Mouse (Mus musculus) midbrain, embryonic 13.5 days (tissue): ENCODE measurements around the gene Pcdh19. TPM values are rescaled to one million over a fixed set of nuclear protein-coding genes. Genes with fewer than 3 reads are reported as not detected.
A peak's percentile ranks its signal among the peaks of the same experiment; 100 is the strongest.

Source experiments
- ATAC-seq: fragments of 200-750 bp; cut with Nextera tagmentation; 2 replicates; pipeline ENCODE4 v1.8.0; 2017; ENCODE audit warnings: mild to moderate bottlenecking, moderate TSS enrichment, moderate library complexity
- H3K27ac ChIP-seq: fragments of 300-500 bp; sonication (generic); 2 replicates; pipeline ENCODE4 v1.5.1; 2015; ENCODE audit warnings: inconsistent platforms, mild to moderate bottlenecking, moderate library complexity
- H3K27me3 ChIP-seq: fragments of 300-500 bp; sonication (generic); 2 replicates; pipeline ENCODE4 v1.6.1; 2015; ENCODE audit warnings: mild to moderate bottlenecking, inconsistent platforms
- H3K36me3 ChIP-seq: fragments of 300-500 bp; sonication (generic); 2 replicates; pipeline ENCODE4 v1.6.1; 2015; ENCODE audit warnings: mild to moderate bottlenecking, inconsistent platforms
- H3K4me1 ChIP-seq: fragments of 300-500 bp; sonication (generic); replicated peaks from 2 replicates; pipeline ENCODE4 v1.6.1; 2015; ENCODE audit warnings: inconsistent platforms
- H3K4me2 ChIP-seq: fragments of 300-500 bp; sonication (generic); replicated peaks from 2 replicates; pipeline ENCODE4 v1.6.1; 2015; ENCODE audit warnings: moderate library complexity, mild to moderate bottlenecking, inconsistent platforms
- H3K4me3 ChIP-seq: fragments of 300-500 bp; sonication (generic); replicated peaks from 2 replicates; pipeline ENCODE4 v1.5.1; 2015; ENCODE audit warnings: mild to moderate bottlenecking, inconsistent platforms
- H3K9ac ChIP-seq: fragments of 300-500 bp; sonication (generic); replicated peaks from 2 replicates; pipeline ENCODE4 v1.6.1; 2015; ENCODE audit warnings: mild to moderate bottlenecking, inconsistent platforms
- H3K9me3 ChIP-seq: fragments of 300-500 bp; sonication (generic); 2 replicates; pipeline ENCODE4 v1.6.1; 2016; ENCODE audit warnings: mild to moderate bottlenecking, inconsistent platforms
- WGBS: fragments of 180-500 bp; shearing (Covaris S2); methylation state at CpG from one replicate; pipeline ENCODE4 v1.1.7; 2015; 5-methylcytosine and 5-hydroxymethylcytosine counted together
- polyA plus RNA-seq: library from polyadenylated mRNA; unstranded; fragments of >200 nt; fragmentation: Nextera tagmentation; extraction: Ambion mirVana; gene quantifications from 2 replicates; pipeline ENCODE4 v1.2.1, GENCODE M21; 2015

Gene Pcdh19
- polyA plus RNA-seq, 1 experiment from 2014 or later = 14.4 TPM

DNA sequence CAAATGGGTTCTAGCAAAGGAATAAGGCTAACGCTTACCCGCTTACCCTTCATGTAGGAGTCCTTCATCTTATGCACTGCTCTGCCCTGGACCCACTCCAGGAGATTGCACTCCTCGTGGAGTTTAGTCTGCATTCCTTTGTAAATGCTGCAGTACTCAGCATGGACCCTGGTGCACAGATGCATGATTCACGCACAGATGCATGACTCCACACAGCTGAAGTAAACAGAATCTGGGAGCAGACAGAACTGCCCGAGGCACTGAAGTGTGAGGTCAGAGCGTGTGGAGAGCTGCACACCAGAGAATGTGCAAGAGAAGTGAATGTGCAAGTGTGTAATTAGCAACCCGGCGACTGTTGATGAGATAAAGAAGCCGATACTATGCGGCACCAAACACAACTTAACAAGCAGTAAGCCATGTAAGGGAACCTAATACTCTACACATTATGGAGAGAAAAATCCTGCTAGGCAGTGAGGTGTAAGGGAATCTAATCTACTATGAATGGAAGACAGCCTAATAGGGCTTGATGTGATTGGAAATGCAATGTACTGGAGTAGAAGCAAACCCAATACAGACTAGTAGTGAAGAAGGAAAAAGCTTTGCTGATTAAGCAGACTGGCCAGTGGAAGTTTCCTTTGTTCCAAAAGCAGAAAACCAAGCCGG is 32.8 kb downstream of the Pcdh19 start:
- 52% methylated on average over 11 of the region's 11 CpGs for WGBS
- peaks cover 6% of the 10 kb centered on the region; the same call in 1 of the 2 replicates for H3K4me1 ChIP-seq
- peak; percentile 58 for ATAC-seq
- no peak overlapping the region for H3K4me3 ChIP-seq
- no peaks in the 10 kb centered on the region for H3K9me3 ChIP-seq
- no peak overlapping the region for H3K27ac ChIP-seq
- no peak overlapping the region for H3K4me2 ChIP-seq
- H3K27me3 ChIP-seq = peaks cover 11% of the 10 kb centered on the region; the same call in 1 of the 2 replicates
- H3K36me3 ChIP-seq = no peaks in the 10 kb centered on the region
- H3K9ac ChIP-seq = no peak overlapping the region

DNA sequence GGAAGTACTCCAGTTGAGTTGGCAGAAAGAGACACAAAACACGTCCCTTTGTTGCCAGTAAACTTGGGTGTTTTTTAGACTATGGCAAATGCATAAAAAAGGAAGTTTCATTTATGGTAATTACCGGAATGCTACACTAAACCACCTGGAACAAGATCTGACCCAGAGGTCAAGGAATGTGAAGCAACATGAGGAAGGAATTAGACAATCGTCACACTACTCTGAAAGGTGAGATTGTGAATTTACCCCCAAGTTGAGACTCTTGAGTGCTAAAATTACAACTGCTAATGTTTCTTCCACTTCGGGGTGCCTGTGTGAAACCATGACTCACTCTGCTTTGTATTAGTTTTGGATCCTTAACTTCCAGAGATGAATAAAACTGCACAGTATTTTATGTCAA is 33.6 kb downstream of the Pcdh19 start:
- Histone ChIP-seq H3K27ac (no peak overlapping the region), H3K36me3 (no peaks in the 10 kb centered on the region), H3K27me3 (peaks cover 14% of the 10 kb centered on the region; the same call in 1 of the 2 replicates), H3K4me3 (no peak overlapping the region), H3K4me1 (peaks cover 6% of the 10 kb centered on the region; the same call in 1 of the 2 replicates), H3K9me3 (no peaks in the 10 kb centered on the region), H3K4me2 (no peak overlapping the region), H3K9ac (no peak overlapping the region)
- WGBS = 69% methylated on average over 4 of the region's 4 CpGs
- no peak for ATAC-seq

DNA sequence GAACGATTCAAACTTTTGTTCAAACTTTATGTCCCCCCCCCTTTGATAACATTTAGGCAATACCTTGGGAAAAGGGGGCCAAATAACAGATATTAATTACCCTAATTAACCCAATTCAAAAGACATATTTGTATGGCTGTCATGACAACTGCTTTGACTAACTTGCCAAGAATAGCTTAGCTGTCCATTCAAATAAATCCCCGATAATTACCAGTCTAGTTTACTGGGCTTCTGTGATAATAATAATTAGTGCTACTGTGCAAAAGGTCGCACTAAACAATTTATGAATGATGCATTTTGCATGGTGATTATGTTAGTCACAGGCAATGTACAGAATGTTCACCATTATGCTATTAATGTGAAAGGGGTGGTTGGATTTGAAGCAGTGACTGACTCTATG is 35.7 kb downstream of the Pcdh19 start:
- H3K4me3 ChIP-seq = no peak overlapping the region
- no peak for ATAC-seq
- no peaks in the 10 kb centered on the region for H3K9me3 ChIP-seq
- peaks cover 6% of the 10 kb centered on the region; the same call in 1 of the 2 replicates for H3K4me1 ChIP-seq
- H3K36me3 ChIP-seq = no peaks in the 10 kb centered on the region
- 62% methylated on average over 3 of the region's 3 CpGs for WGBS
- no peak overlapping the region for H3K4me2 ChIP-seq
- peaks cover 9% of the 10 kb centered on the region; the same call in 1 of the 2 replicates for H3K27me3 ChIP-seq
- H3K27ac ChIP-seq = no peak overlapping the region
- H3K9ac ChIP-seq = no peak overlapping the region

DNA sequence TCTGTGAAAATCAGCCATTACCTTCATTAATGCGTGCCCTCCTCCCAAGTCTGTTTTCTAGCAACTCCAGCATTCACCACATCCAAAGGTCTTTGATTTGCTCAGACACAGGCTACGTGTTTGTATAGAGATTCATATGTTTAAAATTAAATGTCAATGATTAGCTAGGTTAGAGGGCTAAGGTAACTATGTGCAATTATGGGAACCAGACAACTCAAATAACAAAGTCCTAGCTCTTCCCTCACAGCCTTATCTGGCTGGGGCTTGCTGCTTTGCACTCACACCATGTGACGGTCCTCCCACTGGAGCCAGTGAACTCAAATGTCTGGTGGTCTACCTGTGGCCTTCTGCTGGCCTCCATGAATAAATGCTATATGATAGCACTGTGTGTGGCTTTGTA is 38.4 kb downstream of the Pcdh19 start:
- Histone ChIP-seq H3K4me1 (no peaks in the 10 kb centered on the region), H3K36me3 (no peaks in the 10 kb centered on the region), H3K9ac (no peak overlapping the region), H3K4me3 (no peak overlapping the region), H3K27me3 (0 out of 2 replicates have a peak, but pooled peaks cover 7% of the 10 kb centered on the region), H3K4me2 (no peak overlapping the region), H3K27ac (no peak overlapping the region), H3K9me3 (no peaks in the 10 kb centered on the region)
- ATAC-seq = no peak
- WGBS = 81% methylated on average over 3 of the region's 3 CpGs

DNA sequence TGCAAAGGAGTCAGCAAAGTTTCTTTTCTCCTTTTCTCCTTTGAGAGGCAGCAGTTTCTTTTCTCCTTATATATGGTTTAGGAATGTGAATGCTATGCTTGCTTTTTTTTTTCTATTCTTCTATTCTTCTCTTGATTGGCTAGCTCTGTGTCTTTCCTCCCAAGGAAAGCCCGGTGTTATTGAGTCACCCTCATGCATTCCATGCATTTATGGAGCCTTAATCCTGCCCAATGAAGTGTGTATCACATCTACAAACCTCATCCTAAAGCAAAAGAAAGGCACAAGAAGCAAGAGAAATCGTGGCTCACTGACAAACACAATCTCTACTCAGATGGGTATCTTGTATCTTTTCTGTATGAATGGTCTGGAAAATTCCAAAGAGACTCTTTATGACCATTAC is 41.0 kb downstream of the Pcdh19 start:
- no peaks in the 10 kb centered on the region for H3K9me3 ChIP-seq
- no peak overlapping the region for H3K9ac ChIP-seq
- peaks cover 7% of the 10 kb centered on the region; the same call in 1 of the 2 replicates for H3K27me3 ChIP-seq
- H3K27ac ChIP-seq = no peak overlapping the region
- H3K4me1 ChIP-seq = no peaks in the 10 kb centered on the region
- no peak overlapping the region for H3K4me2 ChIP-seq
- no peak overlapping the region for H3K4me3 ChIP-seq
- 41% methylated on average over 2 of the region's 2 CpGs for WGBS
- ATAC-seq = no peak
- no peaks in the 10 kb centered on the region for H3K36me3 ChIP-seq

DNA sequence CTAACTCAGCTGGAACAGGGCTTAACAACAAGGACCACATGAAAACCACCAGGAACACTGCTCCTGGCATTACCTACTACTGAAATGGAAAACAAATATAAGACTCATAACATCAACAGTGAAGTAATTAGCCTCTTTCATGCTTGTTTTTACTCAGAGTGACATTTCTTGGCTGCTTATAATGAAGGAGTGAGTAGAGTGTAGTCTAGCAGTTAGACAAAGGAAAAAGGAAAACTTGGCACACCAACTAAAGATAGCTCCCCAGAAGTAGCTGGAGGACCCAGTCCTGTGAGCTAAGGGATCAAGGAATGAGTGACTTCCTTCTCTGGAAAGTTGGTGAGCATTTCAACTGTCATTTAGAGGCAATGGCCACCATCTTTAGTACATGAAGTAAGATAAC is 49.3 kb downstream of the Pcdh19 start:
- Histone ChIP-seq H3K27me3 (no peaks in the 10 kb centered on the region; the same call in 1 of the 2 replicates), H3K9me3 (no peaks in the 10 kb centered on the region), H3K4me2 (no peak overlapping the region), H3K4me3 (no peak overlapping the region), H3K4me1 (no peaks in the 10 kb centered on the region), H3K9ac (no peak overlapping the region), H3K36me3 (no peaks in the 10 kb centered on the region), H3K27ac (no peak overlapping the region)
- ATAC-seq = no peak

DNA sequence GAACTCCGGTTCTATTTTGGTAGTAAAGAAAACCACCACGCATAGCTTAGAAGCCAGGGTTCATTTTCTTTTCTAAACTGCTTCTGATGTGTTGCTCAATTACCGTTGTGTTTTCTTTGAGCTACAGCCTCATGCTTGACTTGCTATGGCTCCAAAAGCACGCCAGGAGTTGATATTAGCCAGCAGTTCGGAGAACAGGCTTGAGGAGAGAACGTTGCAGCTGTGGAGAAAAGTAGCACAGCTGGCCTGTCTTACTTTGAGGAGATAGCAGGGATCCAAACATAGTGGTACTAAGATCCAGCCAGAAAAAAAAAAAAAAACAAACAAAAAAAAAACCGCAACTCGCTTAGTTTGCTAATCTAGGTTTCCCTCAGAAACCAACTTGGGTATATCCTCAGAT is 59.2 kb downstream of the Pcdh19 start:
- no peak overlapping the region for H3K4me3 ChIP-seq
- H3K9me3 ChIP-seq = no peaks in the 10 kb centered on the region
- H3K9ac ChIP-seq = no peak overlapping the region
- 0 out of 2 replicates have a peak, but pooled peaks cover 5% of the 10 kb centered on the region for H3K36me3 ChIP-seq
- no peak for ATAC-seq
- WGBS = 88% methylated on average over 8 of the region's 8 CpGs
- no peak overlapping the region for H3K4me2 ChIP-seq
- H3K27me3 ChIP-seq = peaks cover 3% of the 10 kb centered on the region; the same call in 1 of the 2 replicates
- H3K4me1 ChIP-seq = no peaks in the 10 kb centered on the region
- H3K27ac ChIP-seq = no peak overlapping the region

DNA sequence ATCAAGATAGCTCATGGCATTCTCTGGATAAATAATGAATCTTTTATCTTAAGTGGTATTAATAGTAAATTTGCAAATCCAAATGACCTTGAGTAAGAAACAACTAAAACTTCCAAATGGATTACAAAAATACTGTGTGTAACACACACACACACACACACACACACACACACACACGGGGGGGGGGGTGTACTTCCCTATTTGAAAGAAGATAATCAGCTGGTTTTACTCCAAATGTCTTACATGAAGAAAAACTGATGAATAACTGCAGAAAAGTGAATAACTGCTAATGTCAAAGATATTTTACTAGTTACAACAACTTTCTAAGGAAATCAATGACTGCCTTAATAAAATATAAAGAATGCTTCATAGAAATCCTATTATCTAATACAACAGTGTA is 70.6 kb downstream of the Pcdh19 start:
- Histone ChIP-seq H3K27ac (no peak overlapping the region), H3K4me1 (no peaks in the 10 kb centered on the region), H3K4me2 (no peak overlapping the region), H3K27me3 (no peaks in the 10 kb centered on the region), H3K9ac (no peak overlapping the region), H3K4me3 (no peak overlapping the region), H3K36me3 (no peaks in the 10 kb centered on the region), H3K9me3 (no peaks in the 10 kb centered on the region)
- no peak for ATAC-seq
- 68% methylated on average over 1 of the region's 1 CpGs for WGBS

DNA sequence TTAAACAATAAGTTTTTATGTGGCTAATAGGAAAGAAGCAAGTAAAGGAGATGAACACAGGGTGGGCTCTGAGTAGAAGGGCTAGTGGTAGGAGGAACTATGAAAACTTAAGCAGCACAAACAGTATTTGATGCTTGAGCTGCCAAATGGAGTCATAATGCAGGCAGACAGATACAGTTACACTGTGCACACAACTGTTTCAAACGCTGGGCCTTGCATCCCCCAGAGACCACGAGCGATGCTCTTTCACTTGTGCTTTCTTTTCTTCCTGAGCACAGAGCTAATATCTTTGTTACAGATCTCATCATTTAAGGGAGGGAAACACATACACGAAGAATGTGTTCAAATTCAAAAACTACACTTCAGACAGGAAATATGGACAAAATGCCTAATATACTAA is 83.0 kb downstream of the Pcdh19 start:
- ATAC-seq = no peak
- H3K4me1 ChIP-seq = peaks cover 3% of the 10 kb centered on the region; the same call in 1 of the 2 replicates
- no peak overlapping the region for H3K4me2 ChIP-seq
- H3K4me3 ChIP-seq = no peak overlapping the region
- WGBS = 75% methylated on average over 4 of the region's 4 CpGs
- no peaks in the 10 kb centered on the region for H3K9me3 ChIP-seq
- peaks cover 9% of the 10 kb centered on the region; the same call in 1 of the 2 replicates for H3K27me3 ChIP-seq
- no peak overlapping the region for H3K27ac ChIP-seq
- H3K9ac ChIP-seq = no peak overlapping the region
- no peaks in the 10 kb centered on the region for H3K36me3 ChIP-seq

DNA sequence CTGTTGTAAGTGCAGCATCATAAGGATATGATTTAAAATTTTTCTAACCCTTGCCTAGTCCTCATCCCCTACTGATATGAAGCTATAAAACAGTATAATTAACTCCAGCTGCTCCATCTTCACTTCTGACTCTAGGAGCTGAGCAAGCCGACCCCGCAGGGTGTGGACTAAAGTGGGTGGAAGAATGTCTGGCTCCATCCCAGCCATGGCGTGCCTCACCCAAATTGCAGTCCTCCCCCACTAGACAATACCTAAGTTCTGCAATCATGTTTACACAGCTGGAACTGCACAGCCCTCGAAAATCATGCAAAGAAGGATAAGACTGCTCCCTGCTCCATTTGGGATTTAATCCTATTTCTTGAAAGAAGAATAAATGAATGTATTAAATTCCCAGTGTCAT is 84.5 kb downstream of the Pcdh19 start:
- Histone ChIP-seq H3K4me1 (peaks cover 3% of the 10 kb centered on the region; the same call in 1 of the 2 replicates), H3K36me3 (no peaks in the 10 kb centered on the region), H3K9me3 (no peaks in the 10 kb centered on the region), H3K9ac (no peak overlapping the region), H3K27ac (no peak overlapping the region), H3K4me3 (no peak overlapping the region), H3K4me2 (no peak overlapping the region), H3K27me3 (peaks cover 9% of the 10 kb centered on the region; the same call in 1 of the 2 replicates)
- whole genome bisulfite sequencing = 40% methylated on average over 4 of the region's 4 CpGs
- ATAC-seq = peak; percentile 55; the same call in 1 of the 2 replicates

DNA sequence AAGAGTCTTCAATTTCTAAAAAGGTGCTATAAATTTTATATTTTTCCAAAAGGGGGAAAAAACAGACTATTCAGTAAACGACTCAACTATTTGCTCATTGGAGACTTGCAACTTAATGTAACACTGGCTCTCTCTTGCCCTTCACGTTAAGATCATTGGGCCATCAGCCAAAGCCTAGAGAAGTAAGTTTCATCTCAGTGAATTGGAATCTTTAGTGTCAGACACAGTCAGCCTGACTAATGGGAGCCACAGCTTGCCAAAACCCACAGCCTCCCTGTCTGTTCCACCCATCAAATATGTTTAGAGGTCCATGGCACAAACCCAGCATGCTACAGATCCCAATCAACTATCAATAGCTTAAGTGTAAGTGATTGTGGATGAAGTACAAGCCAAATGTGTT is 86.7 kb downstream of the Pcdh19 start:
- peaks cover 3% of the 10 kb centered on the region; the same call in 1 of the 2 replicates for H3K4me1 ChIP-seq
- no peak overlapping the region for H3K4me3 ChIP-seq
- H3K4me2 ChIP-seq = no peak overlapping the region
- no peak overlapping the region for H3K27ac ChIP-seq
- no peaks in the 10 kb centered on the region for H3K36me3 ChIP-seq
- H3K9me3 ChIP-seq = no peaks in the 10 kb centered on the region
- 81% methylated on average over 2 of the region's 2 CpGs for WGBS
- no peak overlapping the region for H3K9ac ChIP-seq
- no peak for ATAC-seq
- peaks cover 9% of the 10 kb centered on the region; the same call in 1 of the 2 replicates for H3K27me3 ChIP-seq

DNA sequence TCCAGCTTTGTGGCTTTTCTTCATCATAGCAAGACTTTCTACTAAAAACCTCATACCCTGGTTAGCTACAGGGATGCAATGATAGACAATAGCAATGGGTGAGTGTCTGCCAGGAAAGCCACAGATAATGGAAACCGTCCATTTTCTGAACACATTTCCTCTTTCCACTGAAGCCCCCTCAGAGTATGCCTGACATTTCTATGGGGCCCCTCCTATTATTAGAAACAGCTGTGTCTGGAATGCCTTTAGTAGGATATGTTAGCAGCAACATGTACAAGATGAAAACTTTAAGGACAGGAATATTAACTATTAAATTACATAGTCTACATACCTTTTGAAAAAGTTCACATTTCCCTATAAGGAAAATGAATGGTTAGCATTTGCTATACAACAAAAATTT is 87.1 kb downstream of the Pcdh19 start:
- no peak for ATAC-seq
- no peak overlapping the region for H3K4me3 ChIP-seq
- peaks cover 9% of the 10 kb centered on the region; the same call in 1 of the 2 replicates for H3K27me3 ChIP-seq
- no peaks in the 10 kb centered on the region for H3K36me3 ChIP-seq
- no peaks in the 10 kb centered on the region for H3K9me3 ChIP-seq
- H3K4me2 ChIP-seq = no peak overlapping the region
- no peak overlapping the region for H3K27ac ChIP-seq
- 81% methylated on average over 1 of the region's 1 CpGs for WGBS
- H3K4me1 ChIP-seq = peaks cover 3% of the 10 kb centered on the region; the same call in 1 of the 2 replicates
- H3K9ac ChIP-seq = no peak overlapping the region
